Mouse (Mus musculus): Measurements from ENCODE around the gene Gm5114. TPM values are rescaled to one million over a fixed set of nuclear protein-coding genes. Genes with fewer than 3 reads are reported as not detected.
A peak's percentile ranks its signal among the peaks of the same experiment; 100 is the strongest.
"Not testable (repeated sequence)": the region's sequence is repeated elsewhere in the genome, so short reads cannot be mapped to it uniquely, and the experiment has no call there.

Gm5114 gene
- not detected in 2 replicates for polyA plus RNA-seq (2012; ENCODE audit: insufficient read depth, insufficient read length, missing spikeins)

DNA sequence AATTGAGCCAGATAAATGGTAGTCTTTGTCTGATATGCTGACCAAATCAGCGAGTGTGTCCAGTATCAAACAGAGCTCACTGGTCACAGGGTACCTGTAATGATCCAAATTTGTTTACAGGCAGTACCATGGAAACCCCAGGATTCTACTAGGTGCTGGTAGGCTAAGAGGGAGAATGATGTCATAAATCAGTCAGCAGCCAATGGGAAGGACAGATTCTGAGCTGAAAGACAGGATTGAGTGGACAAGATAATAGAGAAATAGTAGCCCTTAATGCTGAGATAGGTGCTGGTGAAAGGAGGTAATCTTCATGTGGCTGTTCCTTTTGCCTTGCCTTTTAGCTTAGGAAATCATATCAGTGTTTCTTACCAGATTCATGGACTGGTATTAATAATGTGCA is at the start of gene Gm5114:
Gm5114 (minus strand) TSS at position 101 of the 400 bp plus-strand sequence.
- not testable (repeated sequence) for H3K27ac ChIP-seq (ENCODE audit: insufficient read depth, low read depth, low read length); H3K4me1 ChIP-seq (ENCODE audit: control insufficient read depth, insufficient read depth, low read length); H3K4me3 ChIP-seq (ENCODE audit: insufficient read depth, low read length)

DNA sequence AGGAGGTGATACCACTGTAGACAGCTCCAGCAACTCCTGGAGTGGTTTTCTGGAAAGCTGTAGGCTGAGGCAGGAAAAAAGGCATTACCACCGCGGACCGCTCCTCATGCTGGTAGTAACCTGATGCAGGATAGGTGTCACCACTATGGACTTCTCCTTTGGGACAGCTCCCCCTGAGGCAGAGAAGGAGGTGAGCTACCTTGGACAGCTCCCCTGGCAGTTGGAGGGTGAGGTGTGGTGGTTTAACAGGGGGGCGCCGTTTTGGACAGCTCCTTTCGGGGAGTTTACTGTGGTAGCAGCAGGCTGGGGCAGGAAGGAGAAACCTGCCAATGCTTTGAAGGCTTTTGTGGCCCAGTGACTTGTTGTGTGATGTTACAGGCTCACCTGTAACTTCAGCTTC is 42.8 kb upstream of the Gm5114 start:
- peaks cover 8% of the 10 kb centered on the region for H3K4me1 ChIP-seq (ENCODE audit: control insufficient read depth, insufficient read depth, low read length)
- no peak for TF ChIP-seq POLR2A (IDR thresholded peaks at IDR 0.05; ENCODE audit: borderline replicate concordance, low read depth, low read length)
- TF ChIP-seq CTCF (IDR thresholded peaks at IDR 0.05; ENCODE audit: low read depth, low read length), result no peak
- no peak overlapping the region for H3K4me3 ChIP-seq (ENCODE audit: insufficient read depth, low read length)
- H3K27ac ChIP-seq (ENCODE audit: insufficient read depth, low read depth, low read length), result no peak overlapping the region

DNA sequence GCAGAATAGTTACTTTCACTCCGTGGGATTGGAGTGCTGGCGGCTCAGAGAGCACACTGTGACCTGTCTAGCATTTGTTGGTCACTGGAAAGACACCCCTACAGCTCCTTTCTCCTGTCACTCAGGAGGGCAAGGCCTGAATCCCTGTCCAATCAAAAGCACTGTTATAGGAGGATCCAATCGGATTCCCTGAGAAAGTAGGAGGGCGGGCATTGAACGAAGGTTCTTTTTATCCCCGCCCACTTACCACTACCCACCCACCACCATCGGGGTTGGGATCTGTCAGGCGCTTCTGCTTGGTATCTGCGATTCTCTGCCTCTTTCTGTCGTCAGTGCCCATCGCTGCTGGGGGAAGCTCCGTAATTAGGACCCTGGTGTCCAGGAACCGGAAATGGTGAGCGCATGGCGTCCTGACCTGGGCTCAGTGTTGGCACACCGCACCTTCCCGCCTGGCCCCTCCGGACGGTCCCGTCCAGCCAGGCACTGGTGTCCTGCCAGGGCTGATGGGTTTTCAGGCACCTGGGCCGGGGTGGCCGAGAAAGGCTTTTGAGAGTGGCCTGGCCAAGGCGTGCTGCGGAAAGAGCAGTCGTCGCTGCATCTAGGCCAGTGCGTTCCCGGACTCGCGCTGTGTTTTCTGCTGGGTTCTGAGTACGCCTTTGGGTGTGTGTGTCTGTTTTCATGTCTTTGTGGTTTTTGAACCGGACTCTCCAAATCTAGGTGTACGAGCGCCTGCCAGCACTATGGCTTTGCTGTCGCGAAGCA is 36.5 kb upstream of the Gm5114 start:
- Histone ChIP-seq H3K4me1 (ENCODE audit: control insufficient read depth, insufficient read depth, low read length) (peaks cover 11% of the 10 kb centered on the region), H3K4me3 (ENCODE audit: insufficient read depth, low read length) (peak overlapping the region; percentile 77), H3K27ac (ENCODE audit: insufficient read depth, low read depth, low read length) (peak overlapping the region; percentile 58)
- TF ChIP-seq POLR2A (IDR thresholded peaks at IDR 0.05; ENCODE audit: borderline replicate concordance, low read depth, low read length), result no peak
- no peak for TF ChIP-seq CTCF (IDR thresholded peaks at IDR 0.05; ENCODE audit: low read depth, low read length)

DNA sequence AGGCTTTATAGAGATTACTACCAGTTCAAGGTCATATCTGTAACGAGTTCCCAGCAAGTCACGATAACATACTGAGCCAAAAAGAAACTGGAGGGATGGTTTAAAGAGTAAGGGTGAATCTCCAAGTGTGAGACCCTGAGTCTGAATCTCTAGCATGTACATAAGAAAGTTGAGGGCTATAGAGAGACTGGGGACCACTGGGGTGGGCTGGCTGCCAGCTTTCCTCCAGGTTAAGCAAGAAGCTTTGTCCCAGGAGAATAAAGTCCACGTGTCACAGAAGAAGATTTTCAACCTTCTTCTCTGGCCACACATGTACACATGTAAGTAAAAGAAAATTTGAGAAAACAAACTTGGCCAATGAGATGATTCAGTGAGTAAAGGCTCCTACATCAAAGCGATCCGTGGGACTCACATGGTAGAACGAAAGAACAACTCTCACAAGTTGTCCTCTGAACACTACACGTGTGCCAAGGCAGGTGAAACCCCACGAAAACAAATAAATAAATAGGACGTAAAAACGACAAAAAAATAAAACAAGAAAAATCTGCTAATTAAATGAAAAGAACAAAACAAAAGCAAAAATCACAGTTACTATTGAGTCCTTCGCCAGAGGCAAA is 35.8 kb upstream of the Gm5114 start:
- Histone ChIP-seq H3K4me1 (ENCODE audit: control insufficient read depth, insufficient read depth, low read length) (peaks cover 11% of the 10 kb centered on the region), H3K4me3 (ENCODE audit: insufficient read depth, low read length) (peak overlapping the region; percentile 77), H3K27ac (ENCODE audit: insufficient read depth, low read depth, low read length) (no peak overlapping the region)
- TF ChIP-seq POLR2A (IDR thresholded peaks at IDR 0.05; ENCODE audit: borderline replicate concordance, low read depth, low read length) (no peak), CTCF (IDR thresholded peaks at IDR 0.05; ENCODE audit: low read depth, low read length) (no peak)

DNA sequence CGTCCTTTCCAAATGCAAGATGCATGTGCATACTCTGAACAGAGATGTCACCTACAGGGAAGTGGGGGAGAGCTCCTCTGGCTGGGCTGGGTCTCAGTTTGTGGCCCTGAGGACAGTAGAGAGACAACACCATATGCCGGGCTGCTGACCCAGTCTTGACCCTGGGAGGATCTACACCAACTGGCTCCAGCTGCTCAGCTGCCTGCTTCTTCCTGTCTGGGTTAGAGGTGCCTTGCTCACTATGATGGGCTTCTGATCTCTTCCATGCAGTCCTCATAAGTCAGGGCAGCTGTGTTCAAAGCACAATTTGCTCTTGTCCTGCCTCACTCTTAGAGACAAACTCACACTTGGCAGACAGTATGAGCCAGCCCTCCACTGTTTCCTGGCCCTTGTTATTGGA is 28.3 kb upstream of the Gm5114 start:
- H3K4me3 ChIP-seq (ENCODE audit: insufficient read depth, low read length), result no peak overlapping the region
- H3K27ac ChIP-seq (ENCODE audit: insufficient read depth, low read depth, low read length), result no peak overlapping the region
- no peaks in the 10 kb centered on the region for H3K4me1 ChIP-seq (ENCODE audit: control insufficient read depth, insufficient read depth, low read length)
- TF ChIP-seq CTCF (IDR thresholded peaks at IDR 0.05; ENCODE audit: low read depth, low read length) (no peak), POLR2A (IDR thresholded peaks at IDR 0.05; ENCODE audit: borderline replicate concordance, low read depth, low read length) (no peak)

DNA sequence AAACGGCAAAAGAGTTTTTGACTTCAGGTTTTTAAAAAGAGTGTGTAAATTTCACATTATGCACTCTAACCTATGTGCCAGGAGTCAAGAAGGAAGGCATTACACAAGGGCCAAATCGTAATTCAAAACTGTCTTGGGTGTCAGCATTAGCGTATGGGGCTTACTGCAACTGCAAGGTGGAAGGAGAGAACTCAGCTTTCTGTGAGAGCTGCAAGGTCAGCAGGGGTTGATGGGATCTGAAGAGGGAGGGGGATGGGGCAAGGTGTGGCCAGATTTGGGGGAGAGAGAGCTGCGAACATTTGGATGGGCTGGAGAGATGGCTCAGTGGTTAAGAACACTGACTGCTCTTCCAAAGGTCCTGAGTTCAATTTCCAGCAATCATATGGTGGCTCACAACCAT is 27.4 kb upstream of the Gm5114 start:
- Histone ChIP-seq H3K27ac (ENCODE audit: insufficient read depth, low read depth, low read length) (no peak overlapping the region), H3K4me1 (ENCODE audit: control insufficient read depth, insufficient read depth, low read length) (no peaks in the 10 kb centered on the region), H3K4me3 (ENCODE audit: insufficient read depth, low read length) (no peak overlapping the region)
- TF ChIP-seq CTCF (IDR thresholded peaks at IDR 0.05; ENCODE audit: low read depth, low read length) (no peak), POLR2A (IDR thresholded peaks at IDR 0.05; ENCODE audit: borderline replicate concordance, low read depth, low read length) (no peak)

Other genes starting within 250 kb of the Gm5114 start
- 2.8 and 3.0 TPM in 2 replicates for gene Zfp619, start 104.6 kb upstream of the Gm5114 start, polyA plus RNA-seq (2012; ENCODE audit: insufficient read depth, insufficient read length, missing spikeins)

Data from bone marrow macrophage, adult 2 months (primary cell).